Mouse (Mus musculus) thymus, adult 18-20 months (tissue): ENCODE measurements around the gene Nlgn1.
"Not testable (repeated sequence)": the region's sequence is repeated elsewhere in the genome, so short reads cannot be mapped to it uniquely, and the experiment has no call there.

Experiments
- DNase-seq, 2 experiments: peaks; one replicate each; pipeline ENCODE4 v3.0.0; 2022; ENCODE audit warnings: mixed read lengths in 2 of 2

Nlgn1 gene

GRCm38 (mm10) chr3:25597513-25597912, 734.7 kb downstream of the Nlgn1 start:
- no peak for DNase-seq

DNA sequence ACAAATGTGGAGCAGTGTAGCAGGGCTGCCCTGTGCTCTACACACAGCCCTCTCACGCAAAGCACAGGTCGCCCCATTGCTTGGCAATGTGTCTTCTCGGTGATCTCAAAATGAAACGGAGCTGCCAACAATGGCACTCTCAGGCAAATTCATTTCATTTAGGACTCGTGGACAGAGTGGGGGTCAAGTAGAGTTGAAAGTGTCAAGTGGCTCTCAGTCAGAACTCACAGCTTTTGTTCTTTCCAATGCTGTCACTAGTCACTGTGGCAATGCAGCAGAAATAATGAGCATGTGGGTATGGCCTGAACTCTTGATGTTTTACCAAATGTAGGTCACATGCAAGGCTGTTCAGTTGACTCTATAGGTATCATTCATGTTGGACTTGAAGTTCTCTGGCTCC, 756.7 kb downstream of the Nlgn1 start:
- DNase-seq, result no peak

DNA sequence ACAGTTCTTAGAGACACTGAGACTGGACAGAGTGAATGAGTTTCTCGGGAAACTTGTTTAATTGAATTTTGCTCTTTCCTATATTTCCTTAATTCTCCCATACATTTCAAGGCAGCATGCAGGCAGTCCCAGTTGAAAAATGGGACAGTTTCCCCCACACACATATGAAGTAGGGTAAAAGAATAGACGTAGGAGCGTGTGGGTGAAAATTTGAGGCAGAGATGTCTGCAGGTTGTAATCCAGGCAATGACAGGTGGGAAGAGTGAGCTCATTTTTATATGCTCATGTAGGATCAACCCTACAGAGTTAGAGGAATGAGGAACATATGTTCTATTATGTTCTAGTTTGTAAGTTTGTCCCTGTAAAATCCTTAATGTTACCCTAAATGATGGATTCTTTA, 757.4 kb downstream of the Nlgn1 start:
- no peak for DNase-seq

- DNase-seq, result not testable (repeated sequence)
Measured at GRCm38 (mm10) chr3:25558513-25558912, 773.7 kb downstream of the Nlgn1 start.

GRCm38 (mm10) chr3:25549097-25549496, 783.2 kb downstream of the Nlgn1 start:
- DNase-seq, result not testable (repeated sequence)

DNA sequence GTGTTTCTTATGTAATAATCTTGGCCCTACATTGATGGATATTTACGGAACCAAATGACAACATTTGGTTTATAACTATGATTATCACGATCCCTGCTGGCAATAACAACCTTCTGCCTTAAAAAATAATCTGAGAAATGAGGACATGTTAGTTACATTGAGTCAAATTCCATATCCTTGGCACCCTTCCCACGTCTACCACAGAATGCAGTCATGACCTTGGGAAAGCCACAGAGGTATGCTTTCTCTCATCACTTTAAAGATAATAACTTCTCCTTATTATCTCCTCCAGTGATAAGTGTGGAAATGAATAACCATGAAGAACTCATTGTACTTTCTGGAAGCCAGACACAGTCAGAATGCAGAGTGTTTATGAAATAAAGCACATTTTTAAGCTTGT, 808.0 kb downstream of the Nlgn1 start:
- DNase-seq, result not testable (repeated sequence)

- DNase-seq, result no peak
Measured at GRCm38 (mm10) chr3:25463051-25463450, 869.2 kb downstream of the Nlgn1 start.

- no peak for DNase-seq
Measured at GRCm38 (mm10) chr3:25456250-25456860, 875.9 kb downstream of the Nlgn1 start.

DNA sequence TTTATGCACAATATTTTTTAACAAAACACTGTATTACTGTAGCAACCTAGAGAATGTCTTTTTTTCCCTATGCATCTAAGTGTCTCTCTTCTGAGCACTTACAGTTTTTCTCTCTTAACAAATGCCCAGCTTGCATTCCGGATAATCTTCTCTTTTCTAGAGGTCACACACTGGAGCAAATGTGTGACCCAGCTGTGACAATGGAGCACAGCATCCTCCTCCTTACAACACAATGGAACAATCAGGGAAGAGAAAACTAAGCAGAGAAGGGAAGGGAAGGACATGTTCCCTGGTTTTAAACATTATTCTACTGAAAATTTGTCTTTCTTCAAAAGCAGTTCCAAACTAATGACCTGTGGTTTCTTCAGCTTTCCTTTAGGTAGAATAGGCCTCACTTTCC, 879.9 kb downstream of the Nlgn1 start:
- DNase-seq, result no peak

DNA sequence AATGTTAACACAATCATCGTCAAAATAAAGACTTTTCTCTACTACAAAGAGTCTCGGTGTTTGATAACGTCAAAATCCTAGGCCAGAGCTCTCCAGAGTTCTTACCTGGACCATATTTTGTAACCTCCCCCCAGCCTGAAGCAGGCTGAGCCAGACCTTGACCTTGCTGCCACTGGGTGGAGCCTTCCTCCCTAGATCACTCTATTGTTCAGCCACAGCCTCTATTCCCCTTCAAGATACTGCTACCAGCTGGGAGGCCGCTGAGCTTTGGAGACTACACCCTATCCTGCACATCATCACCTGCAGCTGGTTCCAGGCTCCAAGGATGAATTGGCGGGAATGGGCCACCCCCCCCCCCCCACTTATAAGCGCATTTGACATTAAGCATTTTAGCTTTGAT, 881.8 kb downstream of the Nlgn1 start:
- DNase-seq, result no peak

- DNase-seq, result no peak
Measured at GRCm38 (mm10) chr3:25449356-25449755, 882.9 kb downstream of the Nlgn1 start.

GRCm38 (mm10) chr3:25447181-25447580, 885.1 kb downstream of the Nlgn1 start:
- DNase-seq, result no peak

- no peak for DNase-seq
Measured at GRCm38 (mm10) chr3:25443657-25444056, 888.6 kb downstream of the Nlgn1 start.

DNA sequence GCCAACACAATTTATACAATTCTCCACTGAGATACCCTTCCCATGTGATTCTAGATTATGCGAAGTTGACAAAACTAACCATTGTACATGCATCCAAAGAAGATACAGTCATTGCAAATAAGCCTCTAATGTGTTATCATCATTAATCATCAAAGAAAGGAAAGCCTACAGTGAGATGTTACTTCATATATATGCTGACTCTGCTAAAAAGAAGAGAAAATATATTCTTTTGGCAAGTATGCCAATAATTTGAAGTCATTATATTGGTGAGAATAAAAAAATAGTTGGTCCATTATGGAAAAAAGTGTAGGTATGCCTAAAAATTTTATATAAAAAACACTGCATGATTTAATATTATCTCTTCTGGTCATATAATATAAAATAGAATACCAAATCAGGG, 889.6 kb downstream of the Nlgn1 start:
- no peak for DNase-seq

- no peak for DNase-seq
Measured at GRCm38 (mm10) chr3:25426931-25427330, 905.3 kb downstream of the Nlgn1 start.

DNA sequence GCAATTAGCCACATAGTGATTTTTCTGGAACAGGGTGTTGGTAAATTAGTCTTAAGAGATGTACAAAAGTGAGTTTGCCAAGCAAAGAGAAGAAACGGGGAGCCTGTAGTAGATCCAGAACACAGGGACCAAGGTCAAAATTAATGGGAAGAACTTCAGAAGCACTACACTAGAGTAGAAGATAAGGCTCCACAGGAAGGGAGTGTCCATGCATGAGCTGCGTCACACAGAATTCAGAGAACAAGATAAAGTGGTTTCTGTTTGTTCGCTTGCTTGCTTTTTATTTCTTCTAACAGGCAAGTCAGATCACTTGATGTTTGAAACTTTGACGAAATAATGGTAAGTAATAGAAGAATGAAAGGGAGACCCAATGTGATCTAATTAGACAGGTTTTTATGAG, 920.3 kb downstream of the Nlgn1 start:
- no peak for DNase-seq
